Mouse (Mus musculus) natural killer cell, adult 2 months (primary cell): ENCODE data around the gene Arhgap15.

ENCODE experiments used
- DNase-seq, 2 experiments: peaks; one replicate each; pipeline ENCODE4 v3.0.0; 2022; ENCODE audit warnings: low spot score in 2 of 2

Gene Arhgap15

GRCm38 (mm10) chr2:44166716-44167115 is 418.1 kb downstream of the Arhgap15 start:
- DNase-seq: no peak

GRCm38 (mm10) chr2:44184476-44184875 is 435.9 kb downstream of the Arhgap15 start:
- no peak for DNase-seq

- DNase-seq: no peak
Observed at GRCm38 (mm10) chr2:44190749-44191148, 442.1 kb downstream of the Arhgap15 start.

DNA sequence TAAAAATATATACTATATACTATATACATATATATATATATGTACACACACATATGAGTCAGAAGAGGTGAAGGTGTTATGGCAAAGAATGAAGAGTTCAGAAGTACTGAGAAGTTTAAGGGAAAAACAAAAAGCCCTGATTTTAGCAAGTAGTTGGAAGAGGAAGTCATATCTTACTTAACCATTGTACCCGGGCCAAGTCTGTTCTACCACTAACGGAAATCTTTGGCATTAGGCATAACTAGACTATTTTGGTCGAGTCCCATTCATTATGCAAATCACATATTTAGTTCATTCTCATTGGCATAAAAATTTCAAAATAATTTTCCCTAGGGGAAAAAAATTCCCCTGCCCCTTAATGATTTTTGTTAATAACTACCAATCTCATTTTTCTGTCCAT is 443.4 kb downstream of the Arhgap15 start:
- no peak for DNase-seq

DNA sequence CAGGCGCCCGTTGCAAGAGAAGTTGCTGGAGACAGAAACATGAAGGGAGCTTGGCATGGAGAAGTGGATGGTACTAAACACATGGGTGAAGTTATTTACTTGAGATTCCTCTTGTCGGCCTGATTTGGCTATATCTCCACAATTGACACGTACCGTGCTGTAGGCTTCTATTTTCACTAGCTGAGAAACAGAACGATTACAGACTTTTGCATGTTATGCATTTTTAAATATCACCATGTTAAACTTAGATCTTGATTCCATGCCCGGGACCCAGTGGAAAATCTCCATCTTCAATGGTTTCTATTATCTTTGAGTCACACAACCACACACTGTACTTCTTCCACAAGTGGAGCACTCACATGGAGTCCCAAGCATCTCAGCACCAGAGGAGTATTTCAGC is 466.9 kb downstream of the Arhgap15 start:
- no peak for DNase-seq

GRCm38 (mm10) chr2:44217811-44218210 is 469.2 kb downstream of the Arhgap15 start:
- no peak for DNase-seq

DNA sequence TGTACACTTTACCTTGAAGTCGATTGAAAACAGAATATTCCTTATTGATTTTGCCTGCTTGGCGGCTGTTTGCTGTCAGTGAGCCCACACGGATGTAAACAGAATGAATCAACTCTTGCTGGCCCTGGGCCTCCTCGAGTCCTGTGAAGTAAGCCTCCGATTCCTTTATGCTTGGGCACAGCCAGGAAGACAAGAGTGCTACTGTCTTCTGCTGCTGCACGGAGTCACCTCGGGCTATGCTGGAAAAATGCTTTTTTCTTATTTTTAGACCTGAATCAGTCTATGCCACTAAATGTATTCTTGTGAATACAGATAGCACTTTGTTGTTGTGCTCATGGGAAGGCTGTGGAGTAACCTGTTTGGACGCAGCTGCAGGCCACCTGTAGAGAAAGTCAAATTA is 469.7 kb downstream of the Arhgap15 start:
- DNase-seq: no peak

DNA sequence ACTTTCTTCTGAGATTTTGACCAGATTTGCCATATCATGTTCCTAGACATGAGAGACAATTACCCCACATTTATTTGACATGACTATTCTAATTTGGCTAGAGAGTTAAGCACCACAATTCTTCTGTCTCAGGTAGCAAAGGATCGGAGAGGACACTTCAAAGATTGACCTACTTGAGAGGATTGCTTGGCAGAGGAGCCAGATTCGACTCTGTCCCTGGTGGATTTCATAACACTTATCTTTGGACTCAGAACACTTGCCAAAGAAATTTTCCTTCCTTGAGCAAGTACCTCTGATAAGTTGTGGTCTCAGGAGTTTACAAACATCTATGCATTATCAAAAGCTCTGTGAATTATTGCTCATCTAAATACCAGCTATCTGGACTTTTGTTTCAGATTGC is 473.1 kb downstream of the Arhgap15 start:
- DNase-seq: no peak

DNA sequence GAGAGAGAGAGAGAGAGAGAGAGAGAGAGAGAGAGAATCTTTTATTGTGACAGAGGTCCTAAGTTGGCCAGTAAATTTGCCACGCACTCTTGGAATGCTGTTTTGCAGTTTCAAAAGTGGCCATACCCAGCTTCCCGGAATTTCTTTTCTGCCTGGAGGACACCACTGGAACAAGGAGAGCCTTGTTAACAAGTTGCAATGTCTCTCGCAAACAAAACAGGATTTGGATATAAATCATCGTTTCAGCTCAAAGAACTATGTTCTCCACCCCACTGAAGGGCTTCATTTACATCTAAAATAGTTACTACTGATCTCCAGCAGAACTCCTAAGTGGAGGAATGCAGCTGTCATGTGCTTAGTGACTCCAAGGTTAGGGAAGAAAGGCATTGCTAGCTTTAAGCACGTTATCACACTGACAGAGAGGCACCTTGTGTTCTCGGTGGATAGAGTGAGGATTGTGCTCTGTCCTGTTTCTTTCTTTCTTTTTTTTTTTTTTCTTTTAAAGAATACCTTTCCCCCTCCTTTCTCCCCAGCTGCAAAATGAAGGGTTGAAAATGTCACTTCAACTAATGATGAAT is 473.6 kb downstream of the Arhgap15 start:
- DNase-seq: no peak

GRCm38 (mm10) chr2:44234856-44235255 is 486.2 kb downstream of the Arhgap15 start:
- DNase-seq: no peak

DNA sequence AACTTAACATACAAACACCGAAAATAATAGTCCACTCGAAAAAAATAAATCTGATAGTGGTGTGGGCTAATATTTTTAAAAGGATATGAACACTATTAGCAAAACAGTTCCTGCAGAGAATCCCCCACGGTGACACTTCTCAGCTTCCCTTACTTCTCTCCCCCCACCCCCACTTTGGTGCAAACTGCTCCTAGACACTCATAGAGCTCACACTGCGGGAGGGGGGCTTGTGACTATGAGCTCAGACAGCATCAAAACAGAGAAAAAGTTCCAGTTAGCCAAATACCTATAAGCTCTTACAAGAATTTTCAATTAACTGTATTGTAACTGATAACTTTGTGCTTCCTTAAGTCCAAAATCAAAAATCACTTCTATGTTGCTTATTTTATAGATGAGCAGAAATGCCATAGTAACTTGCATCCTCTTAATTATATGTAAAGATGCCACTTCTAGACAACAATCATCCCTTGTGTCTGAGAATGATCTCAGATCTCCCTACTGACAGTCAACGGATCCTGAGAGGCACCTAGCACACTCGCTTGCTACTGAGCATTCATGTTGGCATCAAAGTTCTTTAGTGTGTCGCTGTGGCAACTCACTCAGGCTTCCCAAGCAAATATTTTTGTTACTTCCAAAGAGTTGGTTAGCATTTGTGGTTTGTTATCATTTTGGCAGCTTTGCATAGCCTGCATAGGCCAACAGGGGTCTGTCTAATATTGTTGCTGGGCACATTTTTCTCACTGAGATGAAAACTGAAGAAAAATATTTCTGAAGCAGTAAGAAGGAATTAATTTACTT is 493.2 kb downstream of the Arhgap15 start:
- DNase-seq: no peak

DNA sequence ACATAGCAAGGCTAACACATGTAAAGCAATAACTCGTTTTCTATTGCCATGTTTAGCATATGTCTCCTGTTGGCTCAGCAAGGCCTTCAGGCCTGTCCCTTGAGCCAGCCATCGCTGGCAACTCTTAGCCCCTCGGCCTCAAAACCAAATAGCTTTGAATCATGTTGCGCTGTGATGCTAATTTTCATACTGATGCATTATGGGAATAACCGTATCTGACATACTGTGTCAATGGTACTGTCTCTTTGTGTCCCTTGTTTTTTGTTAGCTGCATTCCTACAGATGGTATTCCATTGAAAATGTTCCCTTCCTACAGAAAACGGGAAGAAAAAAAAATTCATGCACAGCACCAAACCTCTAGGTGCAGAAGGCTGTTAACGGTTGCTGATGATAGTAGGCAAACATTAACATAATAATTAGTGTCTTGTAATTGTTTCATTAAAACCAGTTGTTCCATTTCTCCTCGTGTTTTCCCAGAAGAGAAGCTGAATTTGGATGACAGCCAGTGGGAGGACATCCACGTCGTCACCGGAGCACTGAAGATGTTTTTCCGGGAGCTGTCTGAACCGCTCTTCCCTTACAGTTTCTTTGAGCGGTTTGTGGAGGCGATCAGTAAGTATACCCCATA is 494.1 kb downstream of the Arhgap15 start:
- no peak for DNase-seq

GRCm38 (mm10) chr2:44255343-44255742 is 506.7 kb downstream of the Arhgap15 start:
- DNase-seq: no peak

- no peak for DNase-seq
Observed at GRCm38 (mm10) chr2:44257946-44258345, 509.3 kb downstream of the Arhgap15 start.

GRCm38 (mm10) chr2:44271455-44272346 is 523.1 kb downstream of the Arhgap15 start:
- no peak for DNase-seq

- no peak for DNase-seq
Observed at GRCm38 (mm10) chr2:44272606-44273005, 524.0 kb downstream of the Arhgap15 start.

DNA sequence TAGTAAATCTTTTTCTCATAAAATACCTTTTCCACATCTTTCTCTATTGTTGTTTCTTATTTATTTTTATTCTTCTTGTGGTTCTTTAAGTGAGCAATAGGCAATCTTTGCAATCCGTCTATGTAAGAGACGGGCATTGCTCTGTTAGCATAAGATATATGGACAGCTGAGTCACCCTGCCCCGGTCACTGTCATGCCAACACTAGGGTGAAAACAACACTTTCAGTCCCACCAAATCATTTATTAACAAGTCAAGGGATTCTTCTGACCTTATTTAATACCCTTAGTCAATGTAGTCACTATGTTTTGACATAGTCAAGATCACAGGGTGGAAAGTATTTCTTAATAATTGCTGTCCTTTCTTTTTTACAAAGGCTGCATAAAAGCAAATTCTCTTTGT is 525.8 kb downstream of the Arhgap15 start:
- no peak for DNase-seq

GRCm38 (mm10) chr2:44286181-44286719 is 537.6 kb downstream of the Arhgap15 start:
- DNase-seq: no peak

DNA sequence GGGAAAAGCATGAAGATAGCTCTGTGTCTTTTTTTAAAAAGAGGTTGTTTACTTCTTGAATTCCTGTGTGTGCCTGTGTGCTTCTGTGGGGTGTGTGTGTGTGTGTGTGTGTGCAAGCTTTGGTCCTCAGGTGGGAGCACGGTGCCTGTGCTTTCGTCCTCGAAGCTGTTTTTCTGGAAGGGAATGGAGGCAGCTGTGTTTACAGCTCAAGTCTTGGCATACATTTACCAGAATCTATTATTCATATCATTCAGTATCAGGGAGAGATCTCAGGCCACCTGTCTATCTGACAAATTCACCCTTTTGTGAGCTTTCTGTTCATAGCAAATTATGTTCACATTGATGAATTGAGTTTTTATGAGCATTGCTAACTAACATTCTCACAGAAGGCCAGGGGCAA is 550.5 kb downstream of the Arhgap15 start:
- no peak for DNase-seq

GRCm38 (mm10) chr2:44299909-44300308 is 551.3 kb downstream of the Arhgap15 start:
- no peak for DNase-seq

GRCm38 (mm10) chr2:44300466-44300865 is 551.8 kb downstream of the Arhgap15 start:
- DNase-seq: no peak
